8 mouse cellular contexts compared by ENCODE assay signal in the genomic region with DNA sequence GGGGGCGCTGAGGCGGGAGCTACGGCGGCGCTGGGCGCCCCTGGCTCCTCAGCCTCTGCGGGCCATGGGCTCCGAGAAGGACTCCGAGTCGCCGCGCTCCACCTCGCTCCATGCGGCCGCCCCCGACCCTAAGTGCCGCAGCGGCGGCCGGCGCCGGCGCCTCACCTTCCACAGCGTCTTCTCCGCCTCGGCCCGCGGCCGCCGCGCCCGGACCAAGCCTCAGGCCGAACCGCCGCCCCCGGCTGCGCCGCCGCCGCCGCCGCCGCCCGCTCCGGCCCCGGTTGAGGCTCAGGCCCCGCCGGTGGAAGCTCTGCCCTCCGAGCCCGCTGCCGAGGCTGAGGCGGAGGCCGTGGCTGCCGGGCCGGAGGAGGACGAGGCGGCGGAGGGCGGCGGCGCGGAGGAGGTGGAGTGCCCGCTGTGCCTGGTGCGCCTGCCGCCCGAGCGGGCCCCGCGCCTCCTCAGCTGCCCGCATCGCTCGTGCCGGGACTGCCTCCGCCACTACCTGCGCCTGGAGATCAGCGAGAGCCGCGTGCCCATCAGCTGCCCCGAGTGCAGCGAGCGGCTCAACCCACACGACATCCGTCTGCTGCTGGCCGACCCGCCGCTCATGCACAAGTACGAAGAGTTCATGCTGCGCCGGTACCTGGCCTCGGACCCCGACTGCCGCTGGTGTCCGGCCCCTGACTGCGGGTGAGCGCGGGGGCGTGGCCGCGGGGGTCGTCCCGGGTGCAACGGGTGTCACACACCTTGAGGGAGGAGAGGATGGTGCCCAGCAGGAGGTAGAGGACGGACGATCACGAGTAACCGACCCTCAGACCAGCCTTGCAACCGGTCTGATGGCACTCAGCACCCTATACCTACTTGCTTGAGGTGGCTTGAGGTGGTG. TPM values are rescaled to one million over a fixed set of nuclear protein-coding genes. Genes with fewer than 3 reads are reported as not detected.
DNase-seq lines count a peak whose midpoint lies in the region; ATAC-seq and TF ChIP-seq lines count a peak whose summit lies in the region.

Rnf19b (plus strand) TSS at position 65 of the 886 bp plus-strand sequence.

- no peaks in the 10 kb centered on the region for H3K36me3 ChIP-seq in heart, embryonic 15.5 days
- H3K36me3 ChIP-seq in neural tube, embryonic 13.5 days, result no peaks in the 10 kb centered on the region

- TF ChIP-seq POLR2A in bone marrow, adult 2 months (IDR thresholded peaks at IDR 0.05; ENCODE audit: borderline replicate concordance, control insufficient read depth, low read depth, low read length), result peak; percentile 14; the same call in 1 of the 2 replicates

- H3K4me1 ChIP-seq in bone marrow, adult 2 months (ENCODE audit: control insufficient read depth, insufficient read depth, low read length), result peaks cover 2% of the 10 kb centered on the region
- H3K4me1 ChIP-seq in heart, embryonic 15.5 days (replicated peaks), result peaks cover 19% of the 10 kb centered on the region
- peaks cover 37% of the 10 kb centered on the region for H3K4me1 ChIP-seq in neural tube, embryonic 13.5 days (replicated peaks)

- ATAC-seq in erythroid progenitor cell, adult 5-6 weeks (replicated peaks; ENCODE audit: low FRiP score, poor library complexity, severe bottlenecking), result peak; percentile 59
- ATAC-seq in heart, embryonic 15.5 days (replicated peaks; ENCODE audit: insufficient number of reproducible peaks, insufficient read depth, low FRiP score, low read depth), result peak; percentile 52
- ATAC-seq in neural tube, embryonic 13.5 days (ENCODE audit: low read depth), result peak; percentile 66

- H3K9me3 ChIP-seq in heart, embryonic 15.5 days (replicated peaks), result no peaks in the 10 kb centered on the region
- no peaks in the 10 kb centered on the region for H3K9me3 ChIP-seq in neural tube, embryonic 13.5 days

- H3K4me2 ChIP-seq in heart, embryonic 15.5 days, result peak within 1 kb of the TSS; percentile 100
- peak within 1 kb of the TSS; percentile 95 for H3K4me2 ChIP-seq in neural tube, embryonic 13.5 days

- TF ChIP-seq CTCF in bone marrow, adult 2 months (IDR thresholded peaks at IDR 0.05; ENCODE audit: control insufficient read depth, insufficient read depth, low read length), result no peak

- WGBS in bone marrow, adult 2 months, result under 1% methylated on average over 82 of the region's 107 CpGs
- WGBS in heart, embryonic 15.5 days, result under 1% methylated on average over 80 of the region's 107 CpGs
- WGBS in neural tube, embryonic 13.5 days, result under 1% methylated on average over 103 of the region's 107 CpGs

- peak within 1 kb of the TSS; percentile 96 for H3K4me3 ChIP-seq in bone marrow, adult 2 months (replicated peaks; ENCODE audit: control insufficient read depth, low read depth, low read length)
- peak within 1 kb of the TSS; percentile 93 for H3K4me3 ChIP-seq in heart, embryonic 15.5 days
- peak within 1 kb of the TSS; percentile 87 for H3K4me3 ChIP-seq in neural tube, embryonic 13.5 days

- peak; percentile 24 to 34 for DNase-seq in CD8-positive naive resting alpha-beta T cell, adult 2 months (ENCODE audit: low read depth in 2 of 2, low spot score in 2 of 2)
- peak; percentile 56 for DNase-seq in kidney, postnatal 14 days
- DNase-seq in lung, adult 18-20 months, result peak; percentile 41 to 42
- DNase-seq in thymus, postnatal 0 days (ENCODE audit: low spot score), result peak; percentile 40

- H3K27me3 ChIP-seq in heart, embryonic 15.5 days, result no peaks in the 10 kb centered on the region
- H3K27me3 ChIP-seq in neural tube, embryonic 13.5 days, result 0 out of 2 replicates have a peak, but pooled peaks cover 5% of the 10 kb centered on the region

- peak within 1 kb of the TSS; percentile 95 for H3K9ac ChIP-seq in heart, embryonic 15.5 days
- peak within 1 kb of the TSS; percentile 97 for H3K9ac ChIP-seq in neural tube, embryonic 13.5 days

- peak within 1 kb of the TSS; percentile 98 for H3K27ac ChIP-seq in bone marrow, adult 2 months (ENCODE audit: control insufficient read depth, insufficient read depth, low read depth, low read length, poor library complexity)
- peak within 1 kb of the TSS; percentile 92 for H3K27ac ChIP-seq in heart, embryonic 15.5 days
- peak within 1 kb of the TSS; percentile 95 for H3K27ac ChIP-seq in neural tube, embryonic 13.5 days (replicated peaks)

RNA-seq across cellular contexts. Expression of gene Rnf19b, which starts in this region (rescaled TPM):
- polyA plus RNA-seq in bone marrow, adult 2 months (2011; ENCODE audit: insufficient read depth, insufficient read length, low replicate concordance, missing spikeins), result 23.9 and 47.7 TPM in 2 replicates
- 5.4 and 5.9 TPM in 2 replicates for total RNA-seq in erythroid progenitor cell, adult 5-6 weeks (2015; ENCODE audit: low replicate concordance)
- 15.3 and 22.7 TPM in 2 replicates for total RNA-seq in erythroid progenitor cell, adult 5-6 weeks (2017; ENCODE audit: low replicate concordance)
- 5.4 and 7.7 TPM in 2 replicates for polyA plus RNA-seq in heart, embryonic 15.5 days (2015; fragmentation: Nextera tagmentation; extraction: Ambion mirVana)
- 22.4 and 25.7 TPM in 2 replicates for polyA plus RNA-seq in neural tube, embryonic 13.5 days (2015; fragmentation: Nextera tagmentation; extraction: Ambion mirVana)
- 9.4 and 11.0 TPM in 2 replicates for polyA plus RNA-seq in thymus, postnatal 0 days (2015; fragmentation: Nextera tagmentation; extraction: Ambion mirVana)

Comparison
In these comparisons a context has a peak if more than half of its experiments do, and no peak if none do; other contexts are left out.
1. Peak in every context shown above with its lines: DNase-seq, ATAC-seq, H3K4me3 ChIP-seq and H3K27ac ChIP-seq.